Mouse (Mus musculus): ENCODE measurements around the gene Tma16. TPM values are rescaled to one million over a fixed set of nuclear protein-coding genes. Genes with fewer than 3 reads are reported as not detected.

Tma16 gene
- polyA plus RNA-seq, 1 experiment from 2014 or later, result 8.2 TPM

Other genes with a start within 250 kb of the Tma16 start
- gene Tktl2, start 25.2 kb upstream of the Tma16 start, polyA plus RNA-seq (2015; fragmentation: Nextera tagmentation; extraction: Ambion mirVana), result not detected in 2 replicates
- gene Npy5r, start 201.6 kb upstream of the Tma16 start, polyA plus RNA-seq (2015; fragmentation: Nextera tagmentation; extraction: Ambion mirVana), result not detected in 2 replicates
- 0.09 and 0.10 TPM in 2 replicates for gene Npy1r, start 210.7 kb upstream of the Tma16 start, polyA plus RNA-seq (2015; fragmentation: Nextera tagmentation; extraction: Ambion mirVana)